Mouse (Mus musculus): ENCODE data around the gene Prox1.

The Prox1 gene

DNA sequence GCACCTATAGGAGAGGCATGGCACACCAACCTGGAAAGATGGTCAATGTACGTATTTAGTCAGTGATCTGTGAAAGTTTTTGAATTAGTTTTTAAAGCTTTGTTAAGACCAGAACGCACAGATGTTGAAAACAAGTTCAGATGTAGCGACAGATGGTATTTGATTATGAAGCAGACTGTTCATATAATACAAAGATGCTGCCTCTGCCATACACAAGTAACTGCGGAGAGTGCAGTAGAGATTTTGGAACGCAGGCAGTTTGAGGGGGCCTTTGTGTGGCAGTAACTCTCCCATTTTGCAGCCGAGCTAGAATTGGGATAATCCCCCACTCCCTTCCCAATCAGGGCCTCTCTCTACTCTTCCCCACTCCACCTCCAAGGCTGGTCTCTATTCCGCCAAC, 78.4 kb downstream of the Prox1 start:
- no peak for DNase-seq (ENCODE audit: extremely low read depth, low read depth, low spot score)

DNA sequence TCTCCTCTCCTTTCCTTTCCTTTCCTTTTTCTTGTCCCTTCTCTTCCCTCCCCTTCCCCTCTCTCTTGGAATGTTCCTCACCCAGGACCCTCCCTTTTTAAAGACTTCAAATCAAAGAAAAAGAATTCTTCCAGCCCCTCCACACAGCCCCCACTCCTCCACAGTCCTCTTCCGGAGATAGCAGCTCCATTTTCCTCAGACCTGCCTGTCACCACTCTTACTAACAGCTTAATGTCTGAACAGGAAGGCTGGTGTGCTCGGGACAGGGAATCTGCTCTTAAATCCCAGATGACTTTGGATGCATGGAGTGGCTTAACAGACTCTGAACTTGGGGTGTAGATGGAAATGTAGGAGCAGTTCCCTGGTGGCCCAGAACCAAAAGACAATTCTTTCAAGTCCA, 81.6 kb downstream of the Prox1 start:
- no peak for DNase-seq (ENCODE audit: extremely low read depth, low read depth, low spot score)

DNA sequence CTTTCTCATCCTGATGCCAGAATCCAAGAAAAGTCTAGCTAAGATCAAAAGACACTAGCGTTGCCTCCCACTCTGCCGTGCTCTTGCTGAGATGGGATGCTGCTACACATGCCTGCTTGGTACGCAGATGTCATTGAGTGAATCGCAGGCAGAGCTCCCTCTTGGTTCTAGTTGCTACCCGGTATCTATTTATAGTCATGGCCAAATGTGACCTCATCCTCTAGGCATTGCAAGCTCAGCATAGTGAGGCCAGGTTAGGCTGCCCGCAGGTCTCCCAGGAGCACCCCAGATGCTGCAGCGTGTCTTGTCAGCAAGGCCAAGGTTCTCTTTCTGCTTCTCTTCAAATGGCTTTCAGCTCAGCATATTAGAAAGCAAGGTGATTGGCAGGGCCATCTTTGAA, 84.8 kb downstream of the Prox1 start:
- DNase-seq (ENCODE audit: extremely low read depth, low read depth, low spot score) = no peak

DNA sequence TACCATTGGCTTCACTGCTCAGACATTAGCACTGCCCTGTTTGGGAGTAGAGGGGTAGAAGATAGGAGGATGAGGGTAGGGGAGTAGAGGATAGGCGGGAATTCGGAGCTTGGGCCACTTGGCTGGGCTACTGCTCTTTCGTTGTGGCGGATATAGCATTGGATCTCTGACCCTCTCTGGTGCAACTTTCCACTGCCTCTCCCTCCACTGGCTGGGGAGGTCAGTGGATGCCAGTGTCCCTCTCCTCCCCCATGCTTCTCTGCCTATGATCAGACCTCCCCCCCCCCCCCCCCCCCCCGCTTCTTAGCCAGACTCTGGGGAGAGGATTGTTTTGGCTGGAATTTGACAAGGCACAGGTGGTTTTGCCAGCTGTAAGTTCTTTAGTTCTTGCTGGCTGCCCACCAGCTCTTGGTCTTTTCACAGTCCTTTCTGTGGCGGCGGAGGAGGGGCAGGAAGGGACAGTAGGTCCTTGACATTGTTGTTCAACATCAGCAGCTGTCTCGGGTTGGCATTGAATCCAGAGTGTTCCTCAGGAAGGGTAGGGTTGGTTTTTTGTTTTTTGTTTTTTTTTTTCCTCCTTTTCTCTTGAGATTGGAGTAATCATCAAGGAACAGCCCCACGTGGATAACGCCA, 90.8 kb downstream of the Prox1 start:
- no peak for DNase-seq (ENCODE audit: extremely low read depth, low read depth, low spot score)

DNA sequence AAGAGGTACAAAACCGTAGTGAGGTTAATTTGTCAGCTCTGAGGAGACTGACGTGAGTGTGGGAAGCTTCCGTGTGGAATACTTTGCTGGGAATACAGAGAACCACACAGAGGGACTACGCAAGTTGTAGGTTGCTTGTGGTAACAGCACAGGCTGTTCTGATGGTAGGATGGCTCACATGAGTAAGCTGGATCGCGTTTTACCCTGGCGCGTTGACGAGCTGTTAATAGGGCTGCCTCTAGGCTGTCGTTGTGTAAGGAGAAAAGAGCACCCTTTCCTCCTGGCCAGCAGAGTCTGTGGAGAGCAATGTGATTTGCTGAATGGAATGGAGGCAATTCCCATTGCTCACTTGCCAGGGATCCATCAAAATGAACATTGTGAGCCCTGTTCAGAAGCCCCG, 93.9 kb downstream of the Prox1 start:
- peak; percentile 45 for DNase-seq (ENCODE audit: extremely low read depth, low read depth, low spot score)

All from fat pad, adult 2 months (tissue).